Mouse (Mus musculus): ENCODE results near the gene Rbm42.

The Rbm42 gene

DNA sequence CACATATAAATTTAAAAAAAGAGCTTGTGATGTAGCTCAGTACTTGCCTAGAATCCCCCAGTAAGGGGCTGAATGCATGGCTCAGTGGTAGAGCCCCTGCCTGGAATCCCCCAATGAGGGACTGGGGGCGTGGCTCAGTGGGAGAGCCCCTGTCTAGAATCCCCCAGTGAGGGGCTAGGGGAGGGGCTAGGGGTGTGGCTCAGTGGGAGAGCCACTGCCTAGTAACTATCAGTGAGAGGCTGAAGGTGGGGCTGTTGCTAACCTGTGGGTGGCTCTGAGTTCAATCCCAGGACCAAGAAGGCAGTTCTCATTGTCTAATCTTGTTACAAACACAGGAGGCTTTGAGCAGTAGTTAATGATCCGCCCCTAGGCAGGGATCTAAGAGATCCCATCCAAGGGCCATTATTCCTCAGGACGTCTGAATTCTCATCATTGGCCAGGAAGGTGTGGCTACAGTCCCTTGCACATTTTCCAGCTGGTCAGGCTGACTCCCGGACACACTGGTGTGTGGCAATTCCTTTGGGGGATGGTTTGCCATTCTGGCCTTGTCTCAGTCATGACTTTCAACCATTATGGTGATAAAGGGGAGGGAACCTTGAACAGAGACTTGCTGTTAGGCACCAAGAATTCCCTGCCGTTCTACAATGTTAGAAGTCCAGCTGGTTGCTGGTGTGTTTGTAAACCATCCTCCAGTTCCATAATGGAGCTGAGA is 34.9 kb downstream of the Rbm42 start:
- no peak for DNase-seq

GRCm38 (mm10) chr7:30614454-30614853 is 35.7 kb downstream of the Rbm42 start:
- no peak for DNase-seq

DNA sequence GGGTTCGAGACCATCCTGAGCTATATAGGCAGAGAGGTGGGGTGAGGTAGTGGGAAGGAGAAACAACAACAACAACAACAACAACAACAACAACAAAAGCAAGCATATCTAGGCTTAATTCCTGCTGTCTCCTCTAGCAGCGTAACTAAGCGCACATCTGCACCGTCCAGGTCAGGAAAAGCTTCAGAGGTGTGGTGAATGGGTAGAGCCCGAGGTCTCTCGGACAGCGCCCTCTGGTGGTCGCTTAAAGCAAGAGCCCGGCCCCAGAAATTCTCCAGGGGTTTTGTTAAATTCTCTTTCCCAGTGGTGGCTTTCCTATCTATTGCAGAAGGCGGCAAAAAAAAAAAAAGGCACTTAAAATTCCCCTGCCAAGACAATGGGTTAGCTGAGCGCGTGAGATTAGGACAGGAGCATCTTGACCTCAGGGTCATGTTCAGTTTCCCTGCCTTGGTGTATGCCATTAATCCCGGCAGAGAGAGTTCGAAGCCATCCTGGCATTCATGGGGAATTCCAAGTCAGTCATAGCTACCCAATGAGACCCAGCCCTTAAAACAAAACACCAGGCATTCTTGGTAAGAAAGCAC is 36.5 kb downstream of the Rbm42 start:
- peak; percentile 45 for DNase-seq

DNA sequence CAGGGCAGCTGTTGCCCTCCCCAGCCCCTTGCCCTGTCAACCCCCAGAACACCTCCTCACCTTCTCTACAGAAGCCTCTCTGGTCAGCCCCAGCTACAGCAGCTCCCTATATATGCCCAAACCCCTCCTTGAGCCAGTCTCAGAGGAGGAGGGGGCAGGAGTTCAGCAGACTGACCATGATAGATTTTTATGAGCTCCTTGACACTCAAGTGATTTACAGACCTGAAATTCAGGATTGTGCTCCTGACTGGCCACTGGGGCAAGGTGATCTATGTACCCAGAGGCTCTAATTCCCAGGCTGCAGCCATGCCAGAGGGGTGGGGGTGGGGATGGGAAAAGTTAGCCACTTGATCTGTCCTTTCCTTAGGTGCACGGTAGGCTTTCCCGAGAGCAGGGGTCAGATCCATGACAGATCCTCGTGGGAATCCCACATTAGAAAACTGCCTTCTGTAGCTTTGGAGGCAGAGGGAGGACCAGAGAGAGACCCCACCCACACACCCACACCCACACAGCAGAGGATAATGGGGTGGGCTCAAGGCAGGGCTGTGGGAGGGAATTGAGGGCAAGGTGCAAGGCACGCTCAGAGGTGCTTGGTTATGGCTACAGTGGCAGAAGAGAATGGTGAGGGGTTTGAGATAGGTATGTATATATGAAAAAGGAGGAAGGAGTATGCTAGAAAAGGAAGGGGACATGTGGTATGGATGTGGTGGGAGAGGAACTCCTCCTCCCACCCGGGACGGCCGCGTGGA is 37.3 kb downstream of the Rbm42 start, which contains the start of gene Upk1a:
Upk1a (minus strand) TSS at position 194 of the 749 bp plus-strand sequence.
- DNase-seq = no peak

GRCm38 (mm10) chr7:30610043-30610442 is 40.1 kb downstream of the Rbm42 start:
- no peak for DNase-seq

DNA sequence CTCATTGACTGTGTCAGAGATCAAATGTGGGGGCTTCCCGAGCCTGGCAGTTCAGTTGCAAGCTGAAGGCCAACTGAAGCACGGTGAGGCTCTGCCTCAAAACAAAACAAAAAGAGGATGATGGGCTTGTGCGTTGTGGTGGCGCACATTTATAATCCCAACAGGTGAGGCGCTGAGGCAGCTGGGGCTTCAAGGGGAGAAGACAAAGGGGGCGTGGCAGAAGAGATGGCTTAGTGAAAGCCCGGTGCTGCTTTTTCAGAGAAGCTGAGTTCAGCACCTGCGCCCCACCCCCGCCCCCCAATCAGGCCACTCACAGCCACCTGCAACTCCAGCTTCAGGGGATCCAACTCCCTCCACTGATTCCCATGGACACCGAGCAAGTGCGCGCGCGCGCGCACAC is 41.6 kb downstream of the Rbm42 start:
- DNase-seq = no peak

DNA sequence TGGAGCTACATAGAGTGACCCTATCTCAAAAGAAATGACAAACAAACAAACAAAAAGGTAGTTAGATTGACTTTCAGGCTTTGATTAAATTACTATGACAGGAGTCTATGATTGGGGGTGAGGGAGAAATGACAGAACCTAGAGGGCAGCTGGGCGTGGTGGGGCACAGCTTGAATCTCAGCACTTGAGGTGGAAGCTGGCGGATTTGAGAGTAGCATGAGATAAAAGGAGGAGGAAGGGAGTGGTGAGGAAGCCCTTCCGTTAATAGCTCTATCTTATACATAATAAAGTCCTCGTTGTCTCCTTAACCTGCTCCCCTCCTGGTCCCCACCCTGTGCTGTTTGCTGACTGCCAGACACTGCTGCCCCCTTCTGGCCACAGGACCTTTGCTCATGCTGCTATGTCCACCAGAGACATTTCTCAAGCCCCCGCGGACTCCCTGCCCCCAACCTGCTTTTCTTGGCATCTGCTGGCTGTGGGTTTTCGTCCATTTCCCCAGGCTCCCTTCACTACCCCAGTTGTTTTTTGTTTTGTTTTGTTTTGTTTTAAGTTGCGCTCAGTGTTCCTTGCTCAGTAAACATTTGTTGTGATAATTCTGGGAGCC is 42.3 kb downstream of the Rbm42 start:
- DNase-seq = no peak

- DNase-seq = no peak
Observed at GRCm38 (mm10) chr7:30604944-30605343, 45.2 kb downstream of the Rbm42 start.

DNA sequence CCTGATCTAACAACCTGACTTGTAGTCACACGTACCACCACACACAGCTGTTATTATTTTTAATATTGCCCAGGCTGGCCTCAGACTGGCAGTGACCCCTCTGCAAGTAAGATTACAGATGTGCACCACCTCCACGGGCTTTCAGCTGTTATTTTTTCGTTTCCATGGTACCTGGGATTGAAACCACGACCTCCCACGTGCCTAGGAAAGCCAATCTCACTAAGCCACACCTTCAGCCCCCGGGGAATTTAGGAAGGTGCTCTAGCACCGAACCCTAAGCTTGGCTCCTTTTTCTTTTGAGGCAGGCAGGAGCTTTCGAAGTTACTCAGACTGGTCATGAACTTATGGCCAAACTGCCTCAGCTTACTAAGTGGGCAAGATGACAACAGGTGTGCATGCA is 45.7 kb downstream of the Rbm42 start:
- no peak for DNase-seq

DNA sequence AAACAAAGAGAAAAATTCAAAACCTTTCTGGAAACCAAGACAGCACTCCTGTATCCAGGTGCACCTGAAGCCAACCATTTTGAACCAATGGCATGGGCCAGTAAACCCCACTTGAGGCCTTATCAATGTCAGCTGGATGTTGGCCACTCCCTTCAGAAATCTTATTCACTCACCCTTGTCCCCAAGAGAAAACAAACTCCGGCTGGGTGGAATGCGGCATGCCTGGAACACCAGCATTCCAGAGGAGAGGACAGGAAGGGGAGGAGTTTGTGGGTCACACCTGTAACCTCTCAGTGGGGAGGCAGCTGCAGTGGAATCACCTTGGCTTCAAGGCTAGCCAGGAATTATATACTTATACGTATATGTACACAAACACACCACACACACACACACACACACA is 47.5 kb downstream of the Rbm42 start:
- DNase-seq = no peak

DNA sequence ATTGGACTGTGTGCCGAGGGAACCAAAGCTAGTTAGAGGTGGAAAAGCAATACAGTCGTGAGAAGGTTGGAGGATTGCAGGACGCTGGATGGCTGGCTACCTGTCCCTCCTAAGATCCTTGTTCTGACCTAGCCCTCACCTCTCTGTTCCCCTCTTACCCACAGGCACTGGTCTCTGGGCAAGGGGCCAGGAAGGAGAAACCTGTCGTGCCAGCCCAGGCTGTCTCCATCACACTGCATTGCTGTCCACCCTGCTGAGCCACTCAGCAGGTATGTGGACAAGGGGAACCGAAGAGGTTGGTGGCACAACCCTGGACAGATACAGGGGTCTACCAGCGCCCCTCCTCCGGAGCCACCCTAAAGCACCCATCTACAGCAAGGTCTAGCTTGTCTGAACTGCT is 49.5 kb downstream of the Rbm42 start:
- no peak for DNase-seq

DNA sequence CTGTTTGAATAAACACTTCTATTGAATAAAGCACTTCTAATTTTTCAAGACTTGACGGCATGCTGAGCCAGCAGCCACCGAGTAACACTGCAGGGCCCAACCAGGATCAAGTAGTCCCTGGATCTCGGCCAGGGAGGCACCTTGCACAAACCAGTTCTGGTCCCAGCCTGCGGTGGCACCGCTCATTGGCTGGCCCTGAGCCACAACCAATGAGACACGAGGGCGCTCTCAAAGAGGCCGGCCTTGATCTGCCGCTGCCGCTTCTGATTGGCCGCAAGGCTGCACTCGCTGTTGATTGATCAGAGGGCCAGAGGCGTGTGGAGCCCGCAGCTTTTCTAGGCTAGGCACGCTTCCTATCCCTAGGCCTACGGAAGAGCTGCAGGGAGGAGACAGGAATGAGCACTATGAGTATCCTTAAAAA is 50.2 kb downstream of the Rbm42 start:
- peak; percentile 94 for DNase-seq

GRCm38 (mm10) chr7:30598786-30599185 is 51.3 kb downstream of the Rbm42 start, which contains the start of gene Zbtb32:
Gene Zbtb32 (minus strand): TSS chr7:30598909.
- no peak for DNase-seq

GRCm38 (mm10) chr7:30596811-30597210 is 53.3 kb downstream of the Rbm42 start:
- DNase-seq = no peak

- DNase-seq = no peak
Observed at GRCm38 (mm10) chr7:30596093-30596492, 54.0 kb downstream of the Rbm42 start.

DNA sequence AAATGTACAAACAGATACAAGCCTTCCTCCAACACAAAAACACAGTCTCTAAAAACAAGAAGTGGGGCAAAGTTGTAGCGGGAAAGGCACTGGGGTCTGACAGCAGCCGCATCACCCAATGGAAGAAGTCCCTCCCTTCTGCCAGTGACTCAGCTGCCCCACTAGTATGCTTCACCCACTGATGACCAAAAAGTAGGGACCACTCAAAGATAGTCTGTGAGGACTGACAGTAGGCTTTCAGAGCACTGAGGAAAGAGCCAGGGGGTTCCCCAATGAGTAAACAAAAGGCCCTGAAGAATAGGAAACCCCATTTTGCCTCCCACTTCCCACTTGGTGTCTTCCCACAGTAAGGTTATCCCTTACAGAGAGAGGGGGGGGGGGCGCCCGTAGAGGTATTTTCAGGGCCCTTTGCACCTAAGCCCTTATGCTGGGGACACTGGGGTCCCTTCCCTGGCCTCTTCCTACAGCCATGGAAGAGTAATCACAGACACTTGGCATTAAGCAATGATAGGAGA is 55.5 kb downstream of the Rbm42 start:
- DNase-seq = no peak

DNA sequence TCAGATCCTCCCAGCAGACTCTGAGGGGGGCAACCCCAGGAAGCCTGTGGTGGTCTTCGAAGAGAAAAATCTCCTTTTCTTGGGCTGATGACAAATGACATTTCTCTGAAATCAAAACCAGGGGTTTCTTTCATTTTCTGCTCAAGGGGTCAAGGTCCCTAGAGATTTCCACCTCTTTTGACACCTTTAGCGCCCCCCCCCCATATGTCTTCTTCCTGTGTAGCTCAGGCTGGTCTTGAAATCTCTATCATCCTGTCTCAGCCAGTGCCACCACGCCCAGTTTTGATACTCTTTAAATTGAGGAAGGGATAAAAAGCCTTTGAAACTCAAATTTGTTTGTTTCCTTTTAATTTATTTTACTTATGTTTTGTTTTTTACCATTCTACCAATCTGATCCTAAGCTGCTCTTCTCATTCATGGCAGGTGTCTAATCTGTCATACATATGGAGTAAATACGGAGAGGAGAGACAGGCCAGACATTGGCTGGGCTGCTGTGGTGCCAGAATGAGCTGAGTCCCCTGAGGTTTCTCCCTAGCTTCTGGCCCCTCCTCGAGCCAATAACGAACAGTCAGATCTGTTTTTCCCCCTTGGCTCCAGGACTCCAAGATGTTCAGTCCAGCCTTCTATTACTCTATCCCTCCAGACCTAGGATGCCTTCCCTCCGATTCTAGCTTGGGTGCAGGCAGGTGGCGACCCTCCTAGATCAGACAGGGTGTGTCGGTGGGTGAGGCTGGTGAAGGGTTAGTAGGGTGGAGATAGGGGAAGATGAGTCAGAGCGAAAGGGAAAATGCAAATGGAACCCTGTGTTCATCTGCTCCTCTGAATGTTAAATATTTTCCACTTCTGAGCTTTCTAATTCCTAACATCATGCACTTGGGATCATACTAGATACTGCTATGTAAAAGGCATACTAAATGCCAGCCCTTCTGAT is 56.3 kb downstream of the Rbm42 start:
- no peak for DNase-seq

DNA sequence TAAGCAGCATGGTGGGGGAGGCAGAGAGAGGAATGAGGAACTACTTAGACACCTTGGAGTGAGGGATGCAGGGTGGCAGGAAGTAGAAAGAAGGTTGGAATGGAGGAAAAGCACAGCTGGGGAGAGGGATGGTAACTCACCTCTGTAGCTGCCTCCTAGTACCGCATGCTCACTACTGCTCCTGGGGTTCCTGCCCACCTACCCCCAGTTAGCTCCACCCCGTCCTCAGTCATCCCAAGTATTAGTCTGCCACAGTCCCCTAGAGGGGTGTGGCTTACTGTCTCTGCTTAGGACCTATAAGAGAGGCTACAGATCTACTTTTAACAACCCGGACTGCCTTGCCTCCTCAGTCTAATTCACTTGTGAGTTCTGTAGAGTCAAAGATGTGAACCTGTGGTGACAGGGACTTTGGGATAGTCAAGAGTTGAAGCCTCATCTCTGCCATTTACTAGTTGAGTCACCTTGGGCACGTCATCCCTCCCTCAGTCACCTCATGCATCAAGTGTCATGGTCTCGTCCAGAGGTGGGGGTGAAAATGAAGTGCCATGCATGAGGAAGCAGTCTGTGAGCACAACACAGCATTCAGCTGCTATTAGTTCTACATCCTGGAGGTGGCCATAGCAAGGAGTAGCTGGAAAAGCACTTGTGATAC is 57.2 kb downstream of the Rbm42 start:
- no peak for DNase-seq

DNA sequence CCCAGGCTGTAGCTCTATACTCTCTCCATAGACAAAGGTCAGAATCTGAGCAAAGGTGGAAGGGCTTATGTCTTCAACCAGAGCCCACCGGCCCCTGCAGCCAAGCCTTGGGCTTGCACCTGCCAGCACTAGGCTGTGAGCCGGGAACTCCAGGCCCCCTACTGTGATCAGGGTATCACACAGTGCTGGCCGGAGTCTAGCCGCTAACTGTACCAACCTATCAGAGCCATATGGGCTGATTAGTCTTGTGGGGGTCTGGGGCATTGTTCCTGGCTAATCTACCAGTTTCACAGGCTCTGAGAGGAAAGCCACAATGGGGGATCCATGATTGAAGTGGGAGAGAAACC is 58.5 kb downstream of the Rbm42 start:
- DNase-seq = peak; percentile 21
